Mouse (Mus musculus) spleen, postnatal 0 days (tissue): ENCODE results near the gene Stmn3. TPM values are rescaled to one million over a fixed set of nuclear protein-coding genes. Genes with fewer than 3 reads are reported as not detected.

Experiments
- polyA plus RNA-seq: library from polyadenylated mRNA; unstranded; fragments of >200 nt; fragmentation: Nextera tagmentation; extraction: Ambion mirVana; gene quantifications from 2 replicates; pipeline ENCODE4 v1.2.1, GENCODE M21; 2015

Gene Stmn3
- 0.11 TPM in 1 of 2 replicates, not detected in the other for polyA plus RNA-seq

DNA sequence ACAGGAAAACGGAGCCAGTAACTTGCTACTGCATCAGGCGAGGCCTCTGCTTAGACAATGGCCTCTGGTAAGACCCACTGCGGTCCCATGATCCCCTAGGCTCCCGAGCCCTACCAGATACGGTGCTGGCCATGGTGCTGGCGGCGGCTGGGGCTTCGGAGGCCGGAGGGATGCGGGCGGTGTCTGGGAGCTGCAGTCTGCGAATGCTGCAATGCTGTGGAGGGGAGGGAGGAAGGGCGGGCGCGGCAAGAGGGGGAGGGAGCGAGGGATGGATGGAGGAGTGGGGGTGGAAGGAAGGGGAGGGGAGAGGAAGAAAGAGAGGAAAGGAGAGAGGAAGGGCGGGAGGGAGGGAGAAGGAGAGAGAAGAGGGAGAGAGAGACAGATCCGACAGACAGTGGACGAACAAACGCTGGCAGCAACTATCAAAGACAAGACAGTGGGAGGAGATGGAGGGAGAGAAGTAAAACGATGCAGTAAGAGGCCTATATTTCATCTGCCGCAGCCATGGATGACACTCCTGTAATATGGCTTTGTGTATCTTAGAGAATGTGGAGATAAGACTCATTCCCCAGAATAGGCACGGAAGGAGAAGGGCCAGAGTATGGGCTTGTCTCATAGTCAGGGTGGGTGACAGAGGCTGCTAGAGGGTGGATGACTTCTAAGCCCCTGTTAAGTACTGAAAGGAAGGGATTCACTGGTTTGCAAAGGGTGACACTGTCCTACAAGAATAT lies at the start of gene Stmn3:
Gene Stmn3 (minus strand): TSS at position 421 of the 731 bp plus-strand sequence.

DNA sequence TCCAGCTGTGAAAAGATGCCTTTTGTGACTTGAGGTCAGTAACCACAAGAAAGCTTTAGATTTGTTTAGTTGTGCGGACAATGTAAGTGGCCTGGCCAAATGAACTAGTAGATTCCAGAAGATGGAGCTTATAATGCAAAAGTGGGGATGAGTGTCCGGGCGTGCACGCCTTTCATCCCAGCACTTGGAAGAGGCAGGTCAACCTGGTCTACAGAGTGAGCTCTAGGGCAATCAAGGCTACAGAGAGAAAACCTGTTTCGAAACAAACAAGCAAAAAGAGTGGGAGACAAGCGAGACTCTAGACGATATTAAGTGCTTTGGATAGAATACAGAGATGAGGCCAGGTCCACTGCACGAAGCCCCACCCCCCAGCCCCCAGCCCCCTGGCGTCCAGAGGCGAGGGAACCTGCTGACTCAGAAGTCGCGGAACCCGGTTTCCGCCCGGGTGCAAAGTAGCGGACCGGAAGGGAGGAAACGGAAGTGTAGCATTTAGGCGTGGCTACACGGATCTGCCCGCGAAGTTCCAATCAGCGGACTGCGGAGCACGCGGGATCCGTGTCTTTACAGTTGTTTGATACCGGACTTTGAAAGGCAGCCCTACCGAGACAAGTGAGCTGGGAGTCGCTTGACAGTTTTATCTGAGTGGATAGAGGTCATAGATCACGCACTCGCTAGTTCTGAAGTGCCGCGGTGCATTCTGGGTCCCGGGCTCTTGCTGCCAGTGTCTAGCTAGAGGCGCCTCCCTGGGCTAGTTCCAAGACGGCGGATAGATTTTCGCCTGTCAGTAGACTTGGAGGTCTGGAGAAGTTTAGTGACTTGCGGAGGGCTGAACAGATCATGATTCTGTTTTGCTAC lies 5.2 kb upstream of the Stmn3 start, which contains the start of gene Rtel1:
Gene Rtel1 (plus strand): TSS at position 492 of the 855 bp plus-strand sequence.

GRCm38 (mm10) chr2:181287958-181288350 lies 26.3 kb downstream of the Stmn3 start, which contains the start of gene Gmeb2:
Gene Gmeb2, minus strand, starts transcription at chr2:181288035.

Other genes with a start within 250 kb of the Stmn3 start
- gene Kcnq2, start 179.2 kb downstream of the Stmn3 start, polyA plus RNA-seq: 0.16 and 0.26 TPM in 2 replicates
- not detected in 2 replicates for gene Eef1a2, start 157.5 kb downstream of the Stmn3 start, polyA plus RNA-seq
- 102 and 117 TPM in 2 replicates for gene Ppdpf, start 127.3 kb downstream of the Stmn3 start, polyA plus RNA-seq
- not detected in 2 replicates for gene Ptk6, start 111.7 kb downstream of the Stmn3 start, polyA plus RNA-seq
- gene Srms, start 101.3 kb downstream of the Stmn3 start, polyA plus RNA-seq: 0.19 and 0.25 TPM in 2 replicates
- 0.17 and 0.25 TPM in 2 replicates for gene Fndc11, start 94.5 kb downstream of the Stmn3 start, polyA plus RNA-seq
- 2.2 and 2.5 TPM in 2 replicates for gene Helz2, start 72.5 kb downstream of the Stmn3 start, polyA plus RNA-seq
- 9.0 and 10.2 TPM in 2 replicates for gene Gmeb2, start 26.5 kb downstream of the Stmn3 start, polyA plus RNA-seq
- gene Rtel1, start 5.2 kb upstream of the Stmn3 start, polyA plus RNA-seq: 23.6 and 26.4 TPM in 2 replicates
- 14.8 and 15.3 TPM in 2 replicates for gene Zgpat, start 50.4 kb upstream of the Stmn3 start, polyA plus RNA-seq
- gene Arfrp1, start 50.9 kb upstream of the Stmn3 start, polyA plus RNA-seq: 28.7 and 34.8 TPM in 2 replicates
- gene Lime1, start 65.6 kb upstream of the Stmn3 start, polyA plus RNA-seq: 9.8 and 12.2 TPM in 2 replicates
- gene Zbtb46, start 144.9 kb upstream of the Stmn3 start, polyA plus RNA-seq: 12.2 and 14.3 TPM in 2 replicates
- gene Abhd16b, start 178.7 kb upstream of the Stmn3 start, polyA plus RNA-seq: not detected in 2 replicates
- gene Tpd52l2, start 182.6 kb upstream of the Stmn3 start, polyA plus RNA-seq: 90.7 and 93.3 TPM in 2 replicates
- 33.9 and 40.6 TPM in 2 replicates for gene Dnajc5, start 206.0 kb upstream of the Stmn3 start, polyA plus RNA-seq